Mouse (Mus musculus) regulatory T cell (primary cell): ENCODE measurements around the gene Tbc1d16.

Experiments
- in situ Hi-C: fragments of 300-600 bp; cut with MboI, MseI; formaldehyde crosslinking; loops from one replicate; pipeline ENCODE4 v1.15.1; 2025; ENCODE audit warnings: high pct_unique_total_duplicates

The Tbc1d16 gene

DNA sequence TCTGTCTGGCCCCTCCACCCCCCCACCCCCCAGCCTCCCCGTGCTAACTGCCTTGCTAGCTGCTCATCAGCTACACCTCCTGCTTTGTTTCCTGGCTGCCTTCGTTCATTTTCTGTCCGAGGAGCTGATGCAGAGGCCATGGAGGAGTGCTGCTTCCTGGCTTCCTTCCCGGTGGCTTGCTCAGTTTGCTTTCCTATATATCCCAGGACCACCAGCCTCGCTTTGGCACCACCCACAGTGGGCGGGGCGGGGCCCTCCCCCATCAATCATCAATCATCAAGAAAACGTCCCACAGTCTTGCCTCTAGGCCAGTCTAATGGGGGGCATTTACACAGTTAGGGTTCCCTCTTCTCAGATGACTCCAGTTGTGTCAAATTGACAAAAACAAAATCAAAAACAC, 8.1 kb upstream of the Tbc1d16 start:
- in situ Hi-C loops, result no loop called here

GRCm38 (mm10) chr11:119235596-119235995, 7.3 kb upstream of the Tbc1d16 start:
- in situ Hi-C loops, result no loop called here

- in situ Hi-C loops, result no loop called here
Observed at GRCm38 (mm10) chr11:119234770-119235169, 6.5 kb upstream of the Tbc1d16 start.

GRCm38 (mm10) chr11:119228846-119229626, 737 bp upstream of the Tbc1d16 start:
- in situ Hi-C loops, result no loop called here

- in situ Hi-C loops, result no loop called here
Observed at GRCm38 (mm10) chr11:119227591-119227990, 708 bp downstream of the Tbc1d16 start.

DNA sequence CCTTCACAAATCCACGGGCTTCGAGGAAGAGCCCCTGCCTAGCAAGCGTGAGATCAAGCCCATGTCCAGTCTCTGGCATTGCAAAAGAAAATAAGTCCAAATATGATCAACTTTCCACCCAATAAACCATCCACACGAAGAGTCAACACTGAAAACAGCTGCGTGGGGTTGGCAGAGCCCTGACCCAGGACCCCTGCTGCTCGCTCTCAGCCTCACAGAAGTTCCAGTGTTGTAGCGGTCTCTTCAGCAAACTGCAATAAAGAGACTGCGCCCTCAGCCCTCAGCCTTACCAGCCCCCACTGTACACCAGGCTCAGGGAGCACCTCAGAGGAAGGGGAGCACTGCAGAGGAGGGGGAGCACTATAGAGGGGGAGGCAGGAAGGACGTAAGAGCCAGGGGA, 2.7 kb downstream of the Tbc1d16 start:
- in situ Hi-C loops, result no loop called here

GRCm38 (mm10) chr11:119224926-119225325, 3.4 kb downstream of the Tbc1d16 start:
- in situ Hi-C loops, result no loop called here

GRCm38 (mm10) chr11:119223124-119223890, 5.0 kb downstream of the Tbc1d16 start:
- in situ Hi-C loops, result no loop called here

- in situ Hi-C loops, result no loop called here
Observed at GRCm38 (mm10) chr11:119221812-119222510, 6.3 kb downstream of the Tbc1d16 start.

DNA sequence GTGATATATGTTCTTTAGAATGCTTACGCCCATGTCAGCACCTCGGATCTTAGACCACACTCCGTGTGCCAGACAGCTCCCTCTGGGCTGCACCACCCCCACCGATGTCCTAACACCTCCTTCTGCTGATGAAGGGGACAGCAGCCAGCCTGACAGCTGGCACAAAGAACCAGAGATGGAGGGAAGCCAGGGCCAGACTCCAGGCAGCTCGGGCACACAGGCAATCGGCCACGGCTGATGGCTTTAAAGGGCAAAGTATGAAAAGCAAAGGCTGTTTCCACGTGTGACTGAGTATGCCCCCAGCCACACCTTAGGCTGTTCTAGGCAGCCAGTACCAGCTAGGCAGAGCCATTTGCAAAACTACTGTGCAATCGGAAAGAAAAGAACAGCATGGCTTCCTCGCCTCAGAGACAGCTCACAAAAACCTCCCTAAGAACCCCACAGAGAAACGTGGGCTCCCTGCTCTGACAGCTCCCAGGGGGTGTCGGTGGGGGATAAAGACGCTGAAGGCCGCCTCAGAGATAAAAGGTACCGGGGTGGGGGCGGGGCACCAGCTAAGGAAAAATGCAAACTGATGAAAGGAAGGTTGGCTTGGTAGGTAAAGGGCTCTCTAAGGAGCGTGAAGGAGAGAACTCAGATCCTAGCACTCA, 8.4 kb downstream of the Tbc1d16 start:
- in situ Hi-C loops, result no loop called here

DNA sequence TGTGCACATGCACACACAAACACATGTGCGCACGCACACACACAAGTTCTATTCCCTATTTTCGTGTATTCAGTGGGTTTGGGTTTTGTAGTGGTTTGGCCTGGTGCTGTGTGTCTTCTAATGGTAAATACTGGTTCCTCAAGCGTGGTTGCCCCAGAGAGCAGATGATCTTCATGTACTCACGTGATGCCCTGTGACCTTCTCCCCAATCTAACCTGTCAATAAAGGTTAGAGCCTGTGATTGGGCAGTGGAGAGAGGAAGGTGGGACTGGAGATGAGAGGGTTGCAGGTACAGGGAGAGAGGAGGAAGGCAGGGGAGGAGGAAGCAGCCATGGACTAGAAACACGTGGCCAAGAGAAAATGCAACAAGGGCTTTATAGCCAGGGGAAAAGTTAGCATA, 10.4 kb downstream of the Tbc1d16 start:
- in situ Hi-C loops, result no loop called here

DNA sequence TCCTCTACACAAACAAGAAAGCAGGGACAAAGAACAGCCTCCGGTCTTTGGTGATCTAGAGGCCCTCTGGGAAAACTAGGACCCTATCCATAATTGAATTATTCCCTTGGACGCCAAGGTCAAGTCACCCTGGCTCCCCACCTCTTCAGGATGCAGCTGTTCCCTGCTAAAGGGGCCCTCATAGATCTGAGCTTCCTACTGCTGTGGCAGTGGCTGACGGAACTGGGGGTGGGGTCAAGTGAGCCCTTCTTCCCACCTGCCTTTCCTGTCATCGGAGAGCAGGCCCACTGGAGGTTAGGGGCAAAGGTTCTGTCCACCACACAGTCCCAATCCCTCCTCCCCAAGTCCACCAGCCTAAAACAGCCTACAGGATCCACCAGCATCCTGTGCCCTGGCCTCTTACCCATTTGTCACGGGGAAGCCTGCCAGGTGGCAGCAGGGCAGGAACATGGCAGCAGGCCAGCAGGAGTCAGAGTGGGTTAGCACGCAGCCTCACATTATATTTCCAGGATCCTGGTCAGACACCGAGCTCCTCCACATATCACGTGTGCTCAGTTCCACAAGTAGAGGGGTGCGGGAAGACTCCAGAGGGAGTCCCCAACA, 12.3 kb downstream of the Tbc1d16 start:
- in situ Hi-C loops, result no loop called here

DNA sequence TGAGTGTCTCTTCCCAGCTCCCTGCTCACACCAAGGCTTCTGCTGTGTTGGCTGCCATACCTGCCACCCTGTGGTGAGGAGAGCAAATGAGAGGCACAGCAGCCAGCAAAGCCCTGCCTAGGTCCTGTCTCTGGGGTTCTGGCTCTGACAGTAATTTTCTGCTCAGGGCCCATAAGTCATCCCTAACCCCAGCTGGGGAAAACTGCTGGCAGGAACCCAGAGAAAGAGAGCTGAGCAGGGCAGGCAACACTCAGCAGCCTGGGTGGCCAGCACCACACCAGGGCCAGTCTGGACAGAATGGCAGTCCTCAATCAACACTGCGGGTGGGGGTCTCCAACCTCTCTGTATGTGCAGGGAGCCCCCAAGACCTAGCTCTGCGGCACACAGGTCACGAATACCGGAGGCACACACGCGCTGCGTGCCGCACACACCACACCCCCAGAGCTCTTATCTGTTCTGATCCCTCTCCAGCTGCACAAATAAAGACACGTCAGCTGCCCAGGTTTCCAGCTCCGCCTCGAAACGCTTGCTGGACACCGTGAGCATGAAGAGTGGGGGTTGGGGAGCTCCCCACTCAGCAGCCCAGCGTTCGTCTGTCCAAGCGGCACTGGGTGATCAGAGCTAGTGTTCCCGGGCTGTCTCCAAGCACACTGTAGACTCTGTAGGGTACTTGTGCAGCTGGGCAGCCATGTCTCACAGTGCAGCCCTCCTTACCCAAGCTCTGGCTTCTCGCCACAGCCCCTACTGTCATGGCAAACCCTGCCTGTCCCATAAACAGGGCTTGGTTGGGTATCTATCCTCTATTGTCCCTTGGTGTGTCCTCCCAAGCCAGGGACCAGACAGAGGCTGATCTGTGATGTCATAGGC, 13.0 kb downstream of the Tbc1d16 start:
- in situ Hi-C loops, result no loop called here

DNA sequence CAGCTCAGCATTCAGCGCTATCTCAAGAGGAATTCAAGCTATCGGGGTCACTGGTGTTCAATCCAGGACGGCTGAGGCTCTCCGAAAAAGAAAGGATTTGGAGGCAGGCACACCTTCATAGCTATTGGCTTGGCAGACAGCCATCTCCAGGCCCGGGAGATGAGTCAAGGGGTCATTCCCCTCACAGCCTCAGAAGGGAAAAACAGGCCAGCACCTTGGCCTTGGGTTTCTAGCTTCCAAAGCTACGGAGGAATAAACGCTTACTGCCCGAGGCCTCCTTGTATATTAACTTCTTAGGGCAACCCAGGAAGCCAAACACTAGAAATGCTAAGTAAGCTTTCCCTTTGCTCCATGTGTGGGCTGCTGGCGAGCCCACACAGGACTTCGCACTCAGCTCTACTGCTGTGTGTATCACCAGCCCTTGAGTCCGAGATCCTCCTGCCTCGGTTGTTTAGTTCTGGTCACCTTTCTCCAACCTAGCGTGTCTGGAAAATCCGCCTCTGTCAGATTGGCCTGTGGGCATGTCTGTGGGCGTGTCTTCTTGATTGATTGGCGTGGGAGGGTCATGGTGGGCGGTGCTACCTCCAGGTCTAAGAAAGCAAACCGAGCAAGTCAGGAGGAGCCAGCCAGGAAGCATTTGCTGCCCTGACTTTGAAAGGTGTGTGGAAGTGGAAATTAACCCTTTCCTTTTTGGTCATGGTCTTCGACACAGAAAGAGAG, 15.0 kb downstream of the Tbc1d16 start:
- in situ Hi-C loops, result no loop called here

GRCm38 (mm10) chr11:119211604-119212309, 16.5 kb downstream of the Tbc1d16 start:
- in situ Hi-C loops, result no loop called here

DNA sequence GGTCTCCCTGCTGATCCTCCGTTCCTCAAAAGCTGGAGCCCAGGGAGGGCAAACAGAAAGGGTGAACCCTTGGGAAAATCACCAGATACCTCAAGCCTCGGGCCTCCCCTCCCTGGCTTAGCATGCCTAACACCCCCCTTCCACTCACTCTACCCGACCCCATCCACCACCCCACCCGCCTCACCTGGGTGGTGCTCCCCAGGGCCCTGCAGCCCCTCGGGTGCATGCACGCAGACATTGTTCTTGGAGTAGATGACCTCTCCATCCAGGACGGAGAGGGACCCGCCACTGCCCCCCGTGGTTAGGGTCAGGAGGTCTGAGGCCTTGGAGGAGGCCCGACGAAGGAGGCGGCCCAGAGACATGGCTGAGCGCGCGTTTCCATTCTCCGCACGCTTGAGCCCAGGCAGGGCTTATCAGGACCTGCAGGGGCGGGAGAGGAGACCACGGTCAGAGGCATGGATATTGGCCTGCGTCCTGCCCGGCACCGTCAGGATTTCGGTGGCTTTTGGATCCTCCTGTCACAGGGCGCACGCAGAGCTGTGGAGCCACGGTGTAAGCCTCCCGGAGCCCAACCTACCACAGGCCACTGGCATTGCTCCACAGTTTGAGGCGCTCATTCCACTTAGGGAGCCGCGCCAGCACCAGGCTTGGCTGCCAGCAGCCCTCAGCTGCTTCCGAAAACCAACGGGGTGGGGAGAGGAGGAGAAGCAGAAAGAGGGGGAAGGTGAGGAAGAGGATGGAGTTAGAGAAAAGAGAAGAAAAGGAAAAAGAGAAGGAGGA, 17.8 kb downstream of the Tbc1d16 start:
- in situ Hi-C loops, result no loop called here

- in situ Hi-C loops, result no loop called here
Observed at GRCm38 (mm10) chr11:119209371-119210025, 18.8 kb downstream of the Tbc1d16 start.

- in situ Hi-C loops, result no loop called here
Observed at GRCm38 (mm10) chr11:119208870-119209370, 19.4 kb downstream of the Tbc1d16 start.
